Mouse (Mus musculus) effector memory CD4-positive, alpha-beta T cell, adult 5 months (primary cell): ENCODE measurements around the gene Olfr506. TPM values are rescaled to one million over a fixed set of nuclear protein-coding genes. Genes with fewer than 3 reads are reported as not detected.

Experiments
- polyA plus RNA-seq: library from polyadenylated mRNA; unstranded; fragments of 100-300 nt; shearing (Covaris generic); gene quantifications from one replicate; pipeline ENCODE4 v1.2.1, GENCODE M21; 2017

The Olfr506 gene
- polyA plus RNA-seq = not detected

GRCm38 (mm10) chr7:108610487-108610886 lies at the start of gene Olfr506:
Gene Olfr506 (plus strand): TSS chr7:108610787.

GRCm38 (mm10) chr7:108565693-108566092 lies 44.9 kb upstream of the Olfr506 start, which contains the start of gene Olfr504:
Gene Olfr504 (minus strand): TSS chr7:108565793.

GRCm38 (mm10) chr7:108621514-108621913 lies 10.9 kb downstream of the Olfr506 start, which contains the start of gene Olfr507:
Gene Olfr507 (plus strand): TSS chr7:108621814.

GRCm38 (mm10) chr7:108629694-108630093 lies 19.1 kb downstream of the Olfr506 start, which contains the start of gene Olfr508:
Gene Olfr508 (plus strand): TSS chr7:108629994.

GRCm38 (mm10) chr7:108651806-108652205 lies 41.2 kb downstream of the Olfr506 start, which contains the start of gene Olfr509:
Gene Olfr509 (minus strand): TSS chr7:108651906.

Other genes starting within 250 kb of the Olfr506 start
- gene Olfr494, start 245.5 kb upstream of the Olfr506 start, polyA plus RNA-seq = not detected
- gene Olfr495, start 217.6 kb upstream of the Olfr506 start, polyA plus RNA-seq = not detected
- not detected for gene Olfr497, start 190.4 kb upstream of the Olfr506 start, polyA plus RNA-seq
- not detected for gene Olfr498, start 145.5 kb upstream of the Olfr506 start, polyA plus RNA-seq
- not detected for gene Olfr502, start 85.7 kb upstream of the Olfr506 start, polyA plus RNA-seq
- gene Olfr503, start 66.3 kb upstream of the Olfr506 start, polyA plus RNA-seq = not detected
- not detected for gene Olfr504, start 45.0 kb upstream of the Olfr506 start, polyA plus RNA-seq
- not detected for gene Olfr507, start 11.0 kb downstream of the Olfr506 start, polyA plus RNA-seq
- gene Olfr508, start 19.2 kb downstream of the Olfr506 start, polyA plus RNA-seq = not detected
- gene Olfr509, start 41.1 kb downstream of the Olfr506 start, polyA plus RNA-seq = not detected
- not detected for gene Olfr510, start 55.6 kb downstream of the Olfr506 start, polyA plus RNA-seq
- gene Olfr512, start 102.5 kb downstream of the Olfr506 start, polyA plus RNA-seq = not detected
- gene Olfr513, start 140.2 kb downstream of the Olfr506 start, polyA plus RNA-seq = not detected
- gene Olfr514, start 215.2 kb downstream of the Olfr506 start, polyA plus RNA-seq = not detected
- not detected for gene Olfr516, start 239.7 kb downstream of the Olfr506 start, polyA plus RNA-seq